Mouse (Mus musculus) limb, embryonic 11.5 days (tissue): ENCODE results near the gene Syne2. TPM values are rescaled to one million over a fixed set of nuclear protein-coding genes. Genes with fewer than 3 reads are reported as not detected.

Source experiments
- ATAC-seq: fragments of 200-750 bp; cut with Nextera tagmentation; 2 replicates; pipeline ENCODE4 v1.8.0; 2017; ENCODE audit warnings: low read depth; ENCODE audit not compliant: insufficient number of reproducible peaks, low FRiP score, low TSS enrichment
- DNase-seq: peaks from one replicate; pipeline ENCODE4 v3.0.0-alpha.2; 2015; ENCODE audit warnings: low spot score
- H3K27ac ChIP-seq: fragments of 300-500 bp; sonication (generic); replicated peaks from 2 replicates; pipeline ENCODE4 v1.5.1; 2014; ENCODE audit warnings: low read depth, mild to moderate bottlenecking, low read length
- H3K27me3 ChIP-seq: fragments of 300-500 bp; sonication (generic); 2 replicates; pipeline ENCODE4 v1.6.1; 2014; ENCODE audit warnings: mild to moderate bottlenecking, low read length, mixed read lengths; ENCODE audit not compliant: control insufficient read depth, insufficient read depth
- H3K36me3 ChIP-seq: fragments of 300-500 bp; sonication (generic); 2 replicates; pipeline ENCODE4 v1.6.1; 2014; ENCODE audit warnings: mild to moderate bottlenecking, low read length, moderate library complexity, mixed read lengths; ENCODE audit not compliant: control insufficient read depth, insufficient read depth
- H3K4me1 ChIP-seq: fragments of 300-500 bp; sonication (generic); 2 replicates; pipeline ENCODE4 v1.6.1; 2014; ENCODE audit warnings: low read length, mixed read lengths; ENCODE audit not compliant: control insufficient read depth, insufficient read depth
- H3K4me2 ChIP-seq: fragments of 300-500 bp; sonication (generic); 2 replicates; pipeline ENCODE4 v1.6.1; 2014; ENCODE audit warnings: low read depth, mild to moderate bottlenecking, moderate library complexity; ENCODE audit not compliant: severe bottlenecking
- H3K4me3 ChIP-seq: fragments of 300-500 bp; sonication (generic); 2 replicates; pipeline ENCODE4 v1.5.1; 2014; ENCODE audit warnings: low read depth, low read length
- H3K9ac ChIP-seq: fragments of 300-500 bp; sonication (generic); 2 replicates; pipeline ENCODE4 v1.6.1; 2014; ENCODE audit warnings: mild to moderate bottlenecking, low read length
- H3K9me3 ChIP-seq: fragments of 300-500 bp; sonication (generic); 2 replicates; pipeline ENCODE4 v1.6.1; 2016; ENCODE audit warnings: low read length; ENCODE audit not compliant: control insufficient read depth
- WGBS: fragments of 180-500 bp; shearing (Covaris S2); extraction: QIAGEN DNeasy Blood & Tissue Kit; methylation state at CpG from one replicate; pipeline ENCODE4 v1.1.7; 2014; 5-methylcytosine and 5-hydroxymethylcytosine counted together
- polyA plus RNA-seq: library from polyadenylated mRNA; unstranded; fragments of >200 nt; fragmentation: Nextera tagmentation; extraction: Ambion mirVana; gene quantifications from 2 replicates; pipeline ENCODE4 v1.2.1, GENCODE M21; 2014

The Syne2 gene
- polyA plus RNA-seq, 1 experiment from 2014 or later, result 96.6 TPM

DNA sequence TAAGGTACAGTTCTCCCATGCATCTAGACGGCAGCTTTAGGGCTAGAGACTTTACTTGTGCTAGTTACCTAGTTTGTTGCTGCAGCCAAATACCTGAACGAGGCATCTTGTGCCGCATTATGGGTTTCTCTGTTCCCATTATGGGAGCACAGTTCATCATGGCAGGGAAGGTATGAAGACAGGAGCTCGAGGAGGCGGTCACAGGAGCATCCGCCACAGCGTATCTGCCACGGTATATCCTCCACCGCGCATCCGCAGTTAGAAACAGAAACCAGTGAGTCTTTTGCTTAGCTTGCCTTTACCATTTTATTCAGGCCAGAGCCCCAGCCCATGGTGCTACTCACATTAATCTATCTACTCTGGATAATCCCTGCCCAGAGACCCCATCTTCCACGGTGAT lies 70.8 kb downstream of the Syne2 start:
- H3K9ac ChIP-seq, result no peak overlapping the region
- ATAC-seq, result no peak
- 93% methylated on average over 12 of the region's 12 CpGs for WGBS
- no peak for DNase-seq
- H3K27me3 ChIP-seq, result no peaks in the 10 kb centered on the region
- no peak overlapping the region for H3K27ac ChIP-seq
- no peaks in the 10 kb centered on the region for H3K9me3 ChIP-seq
- peaks cover 4% of the 10 kb centered on the region; the same call in 1 of the 2 replicates for H3K36me3 ChIP-seq
- H3K4me2 ChIP-seq, result no peak overlapping the region
- H3K4me1 ChIP-seq, result no peaks in the 10 kb centered on the region
- no peak overlapping the region for H3K4me3 ChIP-seq

DNA sequence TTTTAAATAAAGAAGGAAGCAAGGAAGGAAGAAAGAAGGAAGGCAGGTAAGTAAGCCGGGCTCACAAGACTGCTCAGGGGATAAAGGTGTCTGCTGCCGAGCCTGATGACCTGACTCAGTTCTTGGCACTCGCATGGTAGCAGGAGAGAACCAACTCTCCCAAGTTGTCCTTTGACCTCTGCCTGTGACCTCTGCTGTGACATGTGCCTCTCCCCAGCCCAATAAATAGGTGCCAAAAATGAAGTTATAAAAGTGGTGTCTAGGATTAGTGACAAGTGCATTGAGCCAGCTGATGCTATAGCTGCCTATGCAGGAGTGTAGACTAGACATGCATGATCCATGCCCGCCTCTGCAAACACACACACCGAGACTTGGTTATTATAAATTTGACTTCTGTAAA lies 73.3 kb downstream of the Syne2 start:
- Histone ChIP-seq H3K9me3 (no peaks in the 10 kb centered on the region), H3K27ac (no peak overlapping the region), H3K4me3 (no peak overlapping the region), H3K4me1 (no peaks in the 10 kb centered on the region), H3K36me3 (peaks cover 4% of the 10 kb centered on the region; the same call in 1 of the 2 replicates), H3K27me3 (no peaks in the 10 kb centered on the region), H3K4me2 (no peak overlapping the region), H3K9ac (no peak overlapping the region)
- DNase-seq (no peak), ATAC-seq (no peak)
- 94% methylated on average over 5 of the region's 5 CpGs for WGBS

DNA sequence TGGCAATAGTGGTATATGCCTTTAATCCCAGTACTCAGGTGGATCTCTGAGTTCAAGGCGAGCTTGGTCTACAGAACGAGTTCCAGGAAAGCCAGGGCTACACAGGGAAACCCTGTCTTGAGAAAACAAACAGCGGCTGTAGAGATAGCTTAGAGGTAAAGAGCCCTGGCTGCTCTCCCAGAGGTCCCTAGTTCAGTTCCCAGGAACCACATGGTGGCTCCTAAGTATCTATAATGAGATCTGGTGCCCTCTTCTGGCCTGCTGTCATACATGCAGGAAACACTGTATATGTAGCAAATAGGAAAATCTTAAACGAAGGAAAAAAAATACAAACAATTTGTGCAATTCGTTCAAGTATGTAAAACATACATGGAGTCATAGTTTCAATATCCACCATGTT lies 75.5 kb downstream of the Syne2 start:
- no peak overlapping the region for H3K4me2 ChIP-seq
- WGBS, result 76% methylated on average over 5 of the region's 5 CpGs
- DNase-seq (no peak), ATAC-seq (no peak)
- H3K4me1 ChIP-seq, result no peaks in the 10 kb centered on the region
- no peak overlapping the region for H3K27ac ChIP-seq
- H3K36me3 ChIP-seq, result peaks cover 3% of the 10 kb centered on the region; the same call in 1 of the 2 replicates
- no peak overlapping the region for H3K9ac ChIP-seq
- H3K27me3 ChIP-seq, result no peaks in the 10 kb centered on the region
- no peaks in the 10 kb centered on the region for H3K9me3 ChIP-seq
- H3K4me3 ChIP-seq, result no peak overlapping the region

DNA sequence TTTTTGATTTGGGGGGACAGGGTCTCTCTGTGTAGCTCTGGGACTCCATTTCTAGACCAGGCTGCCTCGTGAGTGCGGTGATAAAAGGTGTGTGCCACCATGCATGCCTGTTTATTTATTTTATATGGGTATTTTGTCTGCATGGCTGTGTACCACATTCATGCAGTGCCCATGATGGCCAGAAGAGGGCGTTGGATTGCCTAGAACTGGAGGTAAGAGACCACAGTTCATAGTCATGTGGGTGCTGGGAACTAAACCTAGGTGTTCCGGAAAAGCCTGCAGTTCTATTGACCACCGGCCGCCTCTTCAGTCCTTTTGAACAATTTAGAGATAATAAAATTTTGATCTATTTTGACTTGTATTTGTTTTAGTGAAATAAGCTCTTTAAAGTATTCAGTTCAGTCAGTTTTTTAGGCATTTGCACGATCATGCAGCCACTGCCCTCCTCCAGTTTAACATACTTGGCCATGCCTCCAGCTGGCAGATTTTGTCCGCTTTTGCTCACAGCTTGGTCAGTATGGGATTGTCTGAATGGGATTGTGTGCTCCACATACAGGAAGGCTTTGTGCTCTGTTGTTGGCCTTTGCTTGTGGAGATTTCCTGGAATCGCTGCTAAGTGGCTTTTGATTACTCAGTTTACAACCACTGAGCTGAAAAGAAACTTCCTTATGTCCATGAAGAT lies 76.5 kb downstream of the Syne2 start:
- H3K4me1 ChIP-seq, result no peaks in the 10 kb centered on the region
- H3K9me3 ChIP-seq, result no peaks in the 10 kb centered on the region
- peak; percentile 43 for DNase-seq
- no peak overlapping the region for H3K27ac ChIP-seq
- H3K27me3 ChIP-seq, result no peaks in the 10 kb centered on the region
- peaks cover 6% of the 10 kb centered on the region; the same call in 1 of the 2 replicates for H3K36me3 ChIP-seq
- H3K4me2 ChIP-seq, result no peak overlapping the region
- WGBS, result 81% methylated on average over 9 of the region's 9 CpGs
- ATAC-seq, result no peak
- no peak overlapping the region for H3K4me3 ChIP-seq
- H3K9ac ChIP-seq, result no peak overlapping the region

DNA sequence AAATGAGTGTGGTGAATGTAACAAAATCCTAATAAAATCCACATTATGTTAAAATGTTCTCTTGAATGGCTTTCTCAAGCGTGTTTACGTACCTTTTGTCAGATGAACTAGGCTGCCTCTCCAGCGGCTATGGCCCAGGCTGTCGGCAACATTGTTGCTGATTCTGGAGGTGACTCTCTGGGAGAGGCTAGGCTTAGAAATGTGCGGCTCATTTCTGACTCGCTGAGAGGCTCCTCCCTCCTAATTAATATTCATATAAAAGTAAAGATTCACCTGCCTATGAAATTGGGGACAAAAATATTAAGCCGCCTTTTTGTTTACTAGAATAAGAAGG lies 77.0 kb downstream of the Syne2 start:
- Histone ChIP-seq H3K9me3 (no peaks in the 10 kb centered on the region), H3K36me3 (peaks cover 6% of the 10 kb centered on the region; the same call in 1 of the 2 replicates), H3K4me3 (no peak overlapping the region), H3K4me2 (no peak overlapping the region), H3K27ac (no peak overlapping the region), H3K27me3 (no peaks in the 10 kb centered on the region), H3K9ac (no peak overlapping the region), H3K4me1 (no peaks in the 10 kb centered on the region)
- ATAC-seq (no peak), DNase-seq (no peak)
- 82% methylated on average over 7 of the region's 7 CpGs for WGBS

DNA sequence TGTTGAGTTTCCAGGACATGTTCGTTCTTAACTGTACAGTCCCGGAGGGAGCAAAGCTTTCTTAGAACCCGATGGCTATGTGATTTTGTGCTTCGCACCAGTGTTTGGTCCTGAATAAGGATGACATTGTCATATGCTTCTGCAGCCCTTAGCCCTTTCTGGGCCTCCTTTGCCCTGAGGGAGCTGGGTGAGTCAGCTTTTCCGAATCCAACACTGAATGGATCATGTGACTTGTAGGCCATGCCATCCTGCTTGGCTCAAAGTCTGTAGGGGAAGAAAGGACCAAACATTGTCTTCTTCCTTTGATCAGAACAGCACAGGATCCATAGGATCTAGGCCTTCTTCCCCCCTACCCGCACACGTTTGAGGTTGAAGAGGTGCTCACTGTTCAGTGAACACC lies 79.9 kb downstream of the Syne2 start:
- no peak overlapping the region for H3K4me2 ChIP-seq
- no peaks in the 10 kb centered on the region for H3K9me3 ChIP-seq
- H3K4me1 ChIP-seq, result no peaks in the 10 kb centered on the region
- H3K4me3 ChIP-seq, result no peak overlapping the region
- DNase-seq (no peak), ATAC-seq (no peak)
- no peak overlapping the region for H3K9ac ChIP-seq
- peaks cover 9% of the 10 kb centered on the region; the same call in 1 of the 2 replicates for H3K36me3 ChIP-seq
- no peaks in the 10 kb centered on the region for H3K27me3 ChIP-seq
- H3K27ac ChIP-seq, result no peak overlapping the region
- WGBS, result 92% methylated on average over 7 of the region's 7 CpGs

DNA sequence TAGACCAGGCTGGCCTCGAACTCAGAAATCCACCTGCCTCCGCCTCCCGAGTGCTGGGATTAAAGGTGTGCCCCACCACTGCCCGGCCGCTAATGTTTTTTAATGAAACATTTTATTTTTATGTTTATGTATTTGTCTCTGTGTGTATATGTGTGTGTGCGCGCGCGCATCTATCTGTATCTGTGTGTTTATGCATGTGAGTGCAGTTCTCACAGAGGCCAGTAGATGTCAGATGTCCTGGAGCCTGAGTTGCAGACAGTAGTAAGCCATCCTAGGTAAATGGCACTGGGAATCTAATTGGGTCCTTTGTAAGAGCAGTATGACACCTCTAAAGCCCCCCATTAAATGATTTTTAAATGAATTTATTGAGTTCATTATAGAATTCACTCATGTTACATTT lies 83.8 kb downstream of the Syne2 start:
- WGBS, result 97% methylated on average over 9 of the region's 9 CpGs
- no peak for ATAC-seq
- H3K36me3 ChIP-seq, result peaks cover 6% of the 10 kb centered on the region; the same call in 1 of the 2 replicates
- H3K27ac ChIP-seq, result no peak overlapping the region
- no peaks in the 10 kb centered on the region for H3K27me3 ChIP-seq
- no peaks in the 10 kb centered on the region for H3K4me1 ChIP-seq
- H3K9me3 ChIP-seq, result no peaks in the 10 kb centered on the region
- no peak overlapping the region for H3K4me2 ChIP-seq
- DNase-seq, result no peak
- H3K9ac ChIP-seq, result no peak overlapping the region
- no peak overlapping the region for H3K4me3 ChIP-seq

DNA sequence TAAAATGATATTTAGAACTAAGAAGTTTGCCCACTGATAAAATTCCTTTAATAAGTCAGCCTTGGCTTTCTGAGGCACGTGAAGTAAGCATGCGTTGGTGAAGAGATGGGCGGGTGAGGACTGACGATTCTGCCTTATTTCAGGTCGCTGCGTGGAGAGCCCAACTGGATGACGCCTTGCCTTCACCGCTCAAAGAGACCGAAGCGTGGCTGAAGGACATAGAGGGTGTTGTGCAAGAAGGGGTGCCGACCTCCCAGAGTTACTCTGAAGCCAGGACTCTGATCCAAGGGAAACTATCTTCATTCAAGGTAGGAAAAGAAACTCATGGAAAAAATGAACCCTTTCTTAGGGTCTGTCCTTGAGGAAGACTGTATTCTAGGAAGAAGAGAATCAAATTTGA lies 86.1 kb downstream of the Syne2 start:
- no peaks in the 10 kb centered on the region for H3K27me3 ChIP-seq
- H3K36me3 ChIP-seq, result peaks cover 3% of the 10 kb centered on the region; the same call in 1 of the 2 replicates
- H3K9me3 ChIP-seq, result no peaks in the 10 kb centered on the region
- H3K27ac ChIP-seq, result no peak overlapping the region
- H3K9ac ChIP-seq, result no peak overlapping the region
- no peak for ATAC-seq
- H3K4me2 ChIP-seq, result no peak overlapping the region
- H3K4me1 ChIP-seq, result no peaks in the 10 kb centered on the region
- H3K4me3 ChIP-seq, result no peak overlapping the region
- DNase-seq, result no peak
- WGBS, result 92% methylated on average over 11 of the region's 11 CpGs

DNA sequence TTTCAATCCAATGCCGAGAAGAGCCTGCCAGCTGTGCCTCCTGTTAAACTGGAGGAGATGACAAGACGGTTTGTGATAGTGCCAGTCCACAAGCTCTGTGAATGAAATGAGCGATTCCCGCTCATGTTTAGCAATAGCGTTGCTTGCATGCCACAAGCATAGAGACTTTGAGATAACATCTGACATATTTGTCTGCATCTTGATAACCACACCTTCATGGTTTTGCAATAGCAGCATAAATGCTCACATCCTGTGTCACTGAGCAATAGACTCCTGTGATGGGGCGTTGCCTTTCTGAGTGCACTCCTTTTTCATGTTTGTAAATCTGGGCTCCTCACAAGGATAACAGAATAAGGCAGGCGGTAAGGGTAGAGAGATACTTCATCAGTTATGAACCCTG lies 87.4 kb downstream of the Syne2 start:
- Histone ChIP-seq H3K27me3 (no peaks in the 10 kb centered on the region), H3K36me3 (peaks cover 3% of the 10 kb centered on the region; the same call in 1 of the 2 replicates), H3K4me2 (no peak overlapping the region), H3K9me3 (no peaks in the 10 kb centered on the region), H3K4me3 (no peak overlapping the region), H3K4me1 (no peaks in the 10 kb centered on the region), H3K9ac (no peak overlapping the region), H3K27ac (no peak overlapping the region)
- WGBS, result 94% methylated on average over 7 of the region's 7 CpGs
- ATAC-seq, result no peak
- no peak for DNase-seq
